Mouse (Mus musculus): ENCODE measurements around the gene Ifitm1. TPM values are rescaled to one million over a fixed set of nuclear protein-coding genes. Genes with fewer than 3 reads are reported as not detected.
"Not testable (repeated sequence)": the region's sequence is repeated elsewhere in the genome, so short reads cannot be mapped to it uniquely, and the experiment has no call there.

The Ifitm1 gene
- total RNA-seq, 2 experiments from 2014 or later: 8.0 to 13.7 TPM

DNA sequence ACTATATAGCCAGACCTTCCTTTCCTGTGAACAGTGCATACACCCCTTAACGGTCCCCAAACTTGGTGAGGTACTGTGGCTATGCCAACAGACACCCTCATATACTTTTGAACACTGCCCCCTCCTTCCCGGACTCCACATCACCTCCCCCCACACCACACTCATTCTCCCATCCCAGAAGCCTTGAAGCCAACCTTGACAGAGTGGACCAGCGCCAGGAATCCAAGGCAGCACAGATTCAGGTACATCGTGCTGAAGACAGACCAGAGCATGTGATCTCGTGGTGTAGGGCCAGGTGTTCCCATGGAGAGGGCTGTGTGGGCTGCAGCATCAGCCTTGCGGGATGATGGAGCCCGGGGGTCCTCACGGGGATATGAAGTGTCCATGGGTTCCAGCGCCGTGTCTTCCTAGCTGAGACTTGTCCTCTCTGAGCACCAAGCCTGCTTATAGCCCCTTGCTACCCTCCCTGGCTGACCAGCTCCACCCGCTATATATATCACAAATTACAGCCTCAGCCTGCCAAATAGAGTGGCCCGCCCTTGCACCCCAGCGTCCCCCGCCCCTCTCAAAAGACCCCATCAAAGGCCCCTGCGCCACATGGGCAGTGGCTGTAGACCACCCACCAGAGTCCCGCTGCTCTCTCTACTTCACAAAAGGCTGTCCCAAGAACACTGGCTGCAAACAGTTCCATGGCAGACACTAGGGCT lies 17.0 kb upstream of the Ifitm1 start, which contains the start of gene Ifitm5:
Ifitm5 (minus strand) TSS at position 468 of the 707 bp plus-strand sequence.
- no peak for DNase-seq (ENCODE audit: low spot score in 2 of 2)

GRCm38 (mm10) chr7:140951051-140951450 lies 16.0 kb upstream of the Ifitm1 start:
- DNase-seq (ENCODE audit: low spot score in 2 of 2): no peak

DNA sequence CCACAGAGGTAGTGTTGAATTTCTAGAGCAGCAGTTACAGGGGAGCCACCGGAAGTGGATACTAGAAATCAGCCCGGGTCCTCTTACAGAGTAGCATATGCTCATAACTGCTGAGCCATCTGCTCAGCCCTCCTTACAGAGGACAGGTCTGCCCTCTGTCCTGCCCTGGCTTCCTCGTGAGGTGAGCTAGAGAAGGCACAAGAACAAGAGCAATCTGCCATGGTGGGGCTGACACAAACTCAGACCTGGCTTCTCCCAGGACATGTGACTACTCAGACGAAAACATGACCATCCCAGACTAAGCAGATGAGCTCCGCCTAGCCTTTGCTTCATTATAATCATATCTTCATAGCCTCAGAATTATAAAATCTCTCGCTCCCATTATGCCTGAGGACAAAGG lies 15.3 kb upstream of the Ifitm1 start:
- no peak for DNase-seq (ENCODE audit: low spot score in 2 of 2)

DNA sequence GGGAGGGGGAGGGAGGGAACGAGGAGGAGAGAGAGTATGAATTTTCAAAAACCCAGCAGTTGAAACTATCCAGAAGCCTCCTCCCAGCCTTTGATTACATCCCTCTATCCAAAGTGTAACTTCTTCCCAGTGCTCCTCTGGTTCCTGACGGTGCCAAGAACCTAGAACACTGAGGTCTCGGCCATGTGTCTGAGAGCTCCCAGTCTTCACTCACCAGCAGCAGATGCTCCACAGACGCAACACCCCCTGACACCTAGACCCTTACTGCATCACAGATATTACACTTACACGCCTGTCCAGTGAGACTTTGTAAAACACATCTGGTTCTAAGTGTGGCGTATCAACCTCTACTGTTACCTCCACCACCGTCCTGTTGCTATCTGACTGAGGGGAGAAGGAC lies 14.6 kb upstream of the Ifitm1 start:
- DNase-seq (ENCODE audit: low spot score in 2 of 2): no peak

DNA sequence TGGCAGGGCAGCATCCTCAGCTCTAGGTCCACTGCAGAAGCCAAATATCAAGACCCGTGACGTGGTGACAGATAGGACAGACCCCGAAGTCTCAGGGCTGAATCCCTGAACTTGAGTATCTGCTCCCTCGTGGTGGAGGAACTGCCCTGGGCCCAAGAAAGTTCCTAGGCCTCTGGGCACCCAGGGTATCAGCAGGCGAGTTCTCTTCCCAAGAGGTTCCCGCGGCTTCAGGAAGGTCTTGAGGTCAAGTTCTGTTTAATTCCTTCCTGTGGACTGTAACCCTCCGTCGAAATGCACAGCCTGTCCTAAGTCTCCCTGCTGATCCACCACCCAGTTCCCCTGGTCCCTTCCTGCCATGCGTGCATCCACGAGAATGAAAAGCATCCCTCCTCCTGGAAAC lies 13.9 kb upstream of the Ifitm1 start:
- DNase-seq (ENCODE audit: low spot score in 2 of 2): no peak

GRCm38 (mm10) chr7:140953800-140954732 lies 13.0 kb upstream of the Ifitm1 start:
- DNase-seq (ENCODE audit: low spot score in 2 of 2): no peak

DNA sequence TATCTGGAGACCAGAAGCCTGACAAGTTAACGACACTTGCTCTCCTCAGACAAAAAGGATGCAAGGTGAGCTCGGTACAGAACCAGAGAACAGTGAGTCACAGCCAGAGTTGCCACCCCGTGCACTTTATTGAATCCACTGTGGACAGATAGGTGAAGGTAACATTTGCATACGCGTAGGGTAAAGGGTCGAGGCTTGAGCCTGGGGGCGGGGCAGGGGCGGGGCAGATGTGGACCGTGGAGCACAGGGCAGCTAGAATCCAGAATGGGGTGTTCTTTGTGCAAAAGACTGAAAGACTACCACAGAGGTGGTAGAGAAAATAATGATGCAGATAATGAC lies 12.3 kb upstream of the Ifitm1 start:
- DNase-seq (ENCODE audit: low spot score in 2 of 2): no peak

DNA sequence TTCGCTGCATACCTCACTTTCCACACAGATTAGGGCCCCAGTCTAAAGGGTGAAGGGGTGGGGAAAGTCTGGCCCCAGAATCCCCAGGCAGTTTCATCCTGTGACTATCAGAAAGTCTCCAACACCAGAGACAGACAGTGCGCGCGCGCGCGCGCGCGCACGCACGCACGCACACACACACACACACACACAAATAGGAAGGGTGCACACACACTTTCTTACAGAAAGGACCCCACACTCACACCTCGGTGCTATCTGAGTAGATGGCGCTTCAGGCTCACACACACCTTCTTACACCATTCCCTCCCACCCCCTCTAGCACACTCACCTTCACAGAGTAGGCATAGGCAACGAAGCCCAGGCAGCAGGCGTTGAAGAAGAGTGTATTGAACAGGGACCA lies 11.7 kb upstream of the Ifitm1 start:
- no peak for DNase-seq (ENCODE audit: low spot score in 2 of 2)

- peak in 1 of 2 experiments; percentile 66 for DNase-seq (ENCODE audit: low spot score in 2 of 2)
Observed at GRCm38 (mm10) chr7:140955758-140956555, 11.1 kb upstream of the Ifitm1 start, which contains the start of the genes Gm45717 and Ifitm2. Gm45717 (minus strand) TSS chr7:140955937. Ifitm2 (minus strand) TSS chr7:140955987.

- DNase-seq (ENCODE audit: low spot score in 2 of 2): no peak
Observed at GRCm38 (mm10) chr7:140956556-140956869, 10.5 kb upstream of the Ifitm1 start.

- no peak for DNase-seq (ENCODE audit: low spot score in 2 of 2)
Observed at GRCm38 (mm10) chr7:140959181-140959901, 7.7 kb upstream of the Ifitm1 start.

DNA sequence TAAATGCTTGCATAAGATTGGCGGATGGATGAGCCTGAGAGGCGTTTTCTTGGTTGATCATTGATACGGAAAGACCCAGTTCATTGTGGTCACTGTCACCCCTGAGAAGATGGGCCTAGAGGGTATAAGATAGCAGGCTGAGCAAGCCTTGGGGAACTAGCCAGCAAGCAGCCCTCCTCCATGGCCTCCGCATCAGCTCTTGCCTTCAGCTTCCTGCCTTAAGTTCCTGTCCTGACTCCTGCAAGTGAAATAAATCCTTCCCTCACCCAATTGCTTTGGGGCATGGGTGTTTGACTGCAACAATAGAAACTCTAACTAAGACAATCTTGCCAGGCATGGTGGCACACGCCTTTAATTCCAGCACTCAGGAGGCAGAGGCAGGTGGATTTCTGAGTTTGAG lies 7.0 kb upstream of the Ifitm1 start:
- no peak for DNase-seq (ENCODE audit: low spot score in 2 of 2)

GRCm38 (mm10) chr7:140961416-140961815 lies 5.6 kb upstream of the Ifitm1 start:
- no peak for DNase-seq (ENCODE audit: low spot score in 2 of 2)

DNA sequence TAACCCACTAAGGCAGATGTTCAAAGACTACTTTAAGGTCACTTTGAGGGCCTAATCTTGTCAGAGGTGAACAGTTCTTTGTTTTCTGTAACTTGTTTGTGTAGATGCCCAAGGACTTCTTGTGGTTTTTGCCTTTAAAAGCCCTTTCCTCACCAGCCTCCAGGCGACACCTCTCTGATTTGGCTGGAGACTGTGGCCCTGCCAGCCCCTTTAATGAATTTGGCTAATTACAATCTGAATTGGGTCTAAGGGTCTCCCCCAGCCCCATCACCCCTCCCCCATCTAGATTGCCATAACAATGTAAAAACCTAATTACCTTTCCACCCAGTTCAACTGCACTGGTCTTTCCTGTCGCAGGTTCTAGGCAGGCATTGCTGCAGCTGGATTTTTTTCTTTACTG lies 4.3 kb upstream of the Ifitm1 start:
- DNase-seq (ENCODE audit: low spot score in 2 of 2): no peak

DNA sequence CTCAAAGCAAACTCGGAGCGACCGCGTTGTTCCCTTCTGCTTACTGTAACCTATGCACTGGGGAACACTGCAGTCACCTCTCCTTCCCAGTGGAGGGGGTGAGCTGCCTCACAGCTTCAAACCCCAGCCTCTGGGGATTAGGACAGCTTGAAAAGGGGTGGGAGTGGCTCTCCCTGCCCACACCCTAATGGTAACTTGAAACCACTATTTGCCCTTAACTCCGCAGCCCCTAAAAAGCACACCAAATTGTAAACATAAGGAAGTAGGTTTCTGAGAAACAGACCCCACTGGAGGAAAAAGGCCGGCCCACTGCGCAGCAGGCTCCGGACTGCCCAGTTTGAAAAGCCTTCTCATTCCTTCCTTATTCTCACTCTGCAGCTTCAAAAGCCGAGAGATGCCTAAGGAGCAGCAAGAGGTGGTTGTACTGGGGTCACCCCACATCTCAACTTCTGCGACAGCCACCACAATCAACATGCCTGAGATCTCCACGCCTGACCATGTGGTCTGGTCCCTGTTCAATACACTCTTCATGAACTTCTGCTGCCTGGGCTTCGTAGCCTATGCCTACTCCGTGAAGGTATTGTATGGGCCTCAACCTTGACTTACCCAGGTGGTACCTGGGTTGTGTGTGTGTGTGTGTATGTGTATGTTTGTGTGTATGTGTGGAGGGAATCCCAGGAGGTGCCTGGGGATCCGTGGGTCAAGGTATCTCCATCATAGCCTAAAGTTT lies 1.0 kb downstream of the Ifitm1 start:
- no peak for DNase-seq (ENCODE audit: low spot score in 2 of 2)

DNA sequence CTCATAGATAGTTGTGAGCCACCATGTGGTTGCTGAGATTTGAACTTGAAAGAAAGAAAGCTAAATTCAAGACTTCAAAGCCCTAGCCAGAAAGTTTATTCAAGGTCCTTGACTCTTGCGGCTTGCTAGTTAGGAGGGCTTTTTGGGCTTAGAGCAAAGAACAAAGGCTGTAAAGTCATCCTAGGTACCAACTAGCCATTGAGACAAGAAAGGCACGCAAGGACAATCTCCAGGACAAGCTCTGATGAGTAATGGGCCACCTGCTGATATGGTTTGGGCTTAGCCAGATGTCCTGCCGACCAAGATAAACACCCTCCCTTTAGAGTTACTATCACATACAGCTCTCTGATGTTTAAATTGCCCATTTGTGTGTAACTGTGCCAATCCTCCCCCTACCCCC lies 1.7 kb downstream of the Ifitm1 start:
- DNase-seq (ENCODE audit: low spot score in 2 of 2): not testable (repeated sequence)

- no peak for DNase-seq (ENCODE audit: low spot score in 2 of 2)
Observed at GRCm38 (mm10) chr7:140970931-140971330, 3.9 kb downstream of the Ifitm1 start.

GRCm38 (mm10) chr7:140971479-140972171 lies 4.6 kb downstream of the Ifitm1 start:
- DNase-seq (ENCODE audit: low spot score in 2 of 2): no peak

GRCm38 (mm10) chr7:140973396-140974165 lies 6.6 kb downstream of the Ifitm1 start:
- no peak for DNase-seq (ENCODE audit: low spot score in 2 of 2)

Measured in adrenal gland, postnatal 4 days (tissue).